Mouse (Mus musculus) forebrain, embryonic 12.5 days (tissue): Measurements from ENCODE around the gene Apof. TPM values are rescaled to one million over a fixed set of nuclear protein-coding genes. Genes with fewer than 3 reads are reported as not detected.
"Not testable (repeated sequence)": the region's sequence is repeated elsewhere in the genome, so short reads cannot be mapped to it uniquely, and the experiment has no call there.

Experiments
- ATAC-seq: fragments of 200-750 bp; cut with Nextera tagmentation; 2 replicates; pipeline ENCODE4 v1.8.0; 2017; ENCODE audit warnings: moderate TSS enrichment; ENCODE audit not compliant: low FRiP score
- H3K27ac ChIP-seq: fragments of 300-500 bp; sonication (generic); 2 replicates; pipeline ENCODE4 v1.5.1; 2016; ENCODE audit warnings: mild to moderate bottlenecking
- H3K27me3 ChIP-seq: fragments of 300-500 bp; sonication (generic); 2 replicates; pipeline ENCODE4 v1.6.1; 2016; ENCODE audit warnings: mild to moderate bottlenecking
- H3K36me3 ChIP-seq: fragments of 300-500 bp; sonication (generic); replicated peaks from 2 replicates; pipeline ENCODE4 v1.6.1; 2016; ENCODE audit warnings: mild to moderate bottlenecking
- H3K4me1 ChIP-seq: fragments of 300-500 bp; sonication (generic); 2 replicates; pipeline ENCODE4 v1.6.1; 2016
- H3K4me2 ChIP-seq: fragments of 300-500 bp; sonication (generic); 2 replicates; pipeline ENCODE4 v1.6.1; 2016; ENCODE audit warnings: mild to moderate bottlenecking, moderate library complexity
- H3K4me3 ChIP-seq: fragments of 300-500 bp; sonication (generic); replicated peaks from 2 replicates; pipeline ENCODE4 v1.5.1; 2016; ENCODE audit warnings: mild to moderate bottlenecking
- H3K9ac ChIP-seq: fragments of 300-500 bp; sonication (generic); 2 replicates; pipeline ENCODE4 v1.6.1; 2016; ENCODE audit warnings: mild to moderate bottlenecking
- H3K9me3 ChIP-seq: fragments of 300-500 bp; sonication (generic); 2 replicates; pipeline ENCODE4 v1.6.1; 2016
- WGBS: fragments of 180-500 bp; shearing (Covaris S2); methylation state at CpG from one replicate; pipeline ENCODE4 v1.1.7; 2016; 5-methylcytosine and 5-hydroxymethylcytosine counted together
- polyA plus RNA-seq: library from polyadenylated mRNA; unstranded; fragments of >200 nt; fragmentation: Nextera tagmentation; extraction: Ambion mirVana; gene quantifications from 2 replicates; pipeline ENCODE4 v1.2.1, GENCODE M21; 2016

Gene Apof
- polyA plus RNA-seq, 1 experiment from 2014 or later: not detected

GRCm38 (mm10) chr10:128281682-128282081 is 13.2 kb downstream of the Apof start:
- H3K9ac ChIP-seq: no peak overlapping the region
- ATAC-seq: no peak
- no peak overlapping the region for H3K4me3 ChIP-seq
- no peaks in the 10 kb centered on the region for H3K27me3 ChIP-seq
- no peaks in the 10 kb centered on the region; the same call in 1 of the 2 replicates for H3K4me1 ChIP-seq
- H3K36me3 ChIP-seq: peaks cover 57% of the 10 kb centered on the region
- H3K9me3 ChIP-seq: no peaks in the 10 kb centered on the region
- H3K4me2 ChIP-seq: no peak overlapping the region
- no peak overlapping the region for H3K27ac ChIP-seq
- WGBS: 95% methylated on average over 14 of the region's 14 CpGs

GRCm38 (mm10) chr10:128282886-128283450 is 14.5 kb downstream of the Apof start:
- 88% methylated on average over 20 of the region's 20 CpGs for WGBS
- Histone ChIP-seq H3K27me3 (no peaks in the 10 kb centered on the region), H3K4me1 (no peaks in the 10 kb centered on the region; the same call in 1 of the 2 replicates), H3K9ac (no peak overlapping the region), H3K4me2 (no peak overlapping the region), H3K9me3 (no peaks in the 10 kb centered on the region), H3K4me3 (no peak overlapping the region), H3K27ac (no peak overlapping the region), H3K36me3 (peaks cover 57% of the 10 kb centered on the region)
- no peak for ATAC-seq

GRCm38 (mm10) chr10:128283604-128284579 is 15.4 kb downstream of the Apof start:
- H3K9ac ChIP-seq: no peak overlapping the region
- no peaks in the 10 kb centered on the region for H3K9me3 ChIP-seq
- H3K4me3 ChIP-seq: no peak overlapping the region
- H3K4me1 ChIP-seq: no peaks in the 10 kb centered on the region; the same call in 1 of the 2 replicates
- H3K36me3 ChIP-seq: peaks cover 53% of the 10 kb centered on the region
- WGBS: 67% methylated on average over 31 of the region's 31 CpGs
- no peaks in the 10 kb centered on the region for H3K27me3 ChIP-seq
- no peak overlapping the region for H3K27ac ChIP-seq
- H3K4me2 ChIP-seq: no peak overlapping the region
- 0 out of 2 replicates have a peak, but pooled peaks have one; percentile 49 for ATAC-seq

- H3K9ac ChIP-seq, H3K4me3 ChIP-seq, H3K4me2 ChIP-seq, H3K4me1 ChIP-seq, ATAC-seq, H3K27ac ChIP-seq, H3K9me3 ChIP-seq, H3K27me3 ChIP-seq: not testable (repeated sequence)
- peaks cover 29% of the 10 kb centered on the region for H3K36me3 ChIP-seq
- 75% methylated on average over 1 of the region's 1 CpGs for WGBS
Measured at GRCm38 (mm10) chr10:128290594-128290993, 22.1 kb downstream of the Apof start.

DNA sequence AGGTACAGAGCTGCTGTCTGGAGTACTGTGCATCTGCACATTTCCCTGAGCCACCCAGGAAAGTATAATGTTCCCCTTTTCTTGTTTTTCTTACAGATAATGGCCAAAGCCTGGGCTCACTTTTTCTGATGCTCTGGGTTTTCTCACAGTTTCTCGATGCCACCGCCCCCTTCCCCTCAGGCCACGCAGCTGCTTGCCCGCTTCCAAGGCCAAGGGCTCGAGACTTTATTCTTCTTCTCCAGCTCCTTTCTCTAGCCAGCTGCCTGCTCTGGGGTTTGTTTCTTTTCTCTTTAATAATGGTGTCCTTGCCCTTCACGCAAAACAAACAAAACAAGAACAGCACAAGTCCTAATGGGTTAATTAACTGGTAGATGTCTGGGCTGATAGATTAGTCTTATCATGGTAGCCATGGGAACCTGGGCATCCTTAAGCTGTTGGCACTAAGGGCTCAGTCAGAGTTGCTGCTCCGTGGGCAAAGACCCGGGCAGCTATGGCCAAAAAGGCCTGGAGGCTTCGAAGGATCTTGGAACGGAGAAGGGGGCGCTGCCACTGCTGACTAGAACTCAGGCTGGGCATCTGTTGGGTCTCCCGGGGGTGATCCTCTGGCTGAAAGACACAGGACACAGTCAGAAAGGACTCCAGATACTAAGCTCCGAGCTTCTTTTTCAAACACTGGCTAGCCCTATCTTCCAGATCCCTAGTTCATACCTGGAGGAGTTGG is 28.1 kb downstream of the Apof start:
- 69% methylated on average over 13 of the region's 13 CpGs for WGBS
- H3K27me3 ChIP-seq: 0 out of 2 replicates have a peak, but pooled peaks cover 3% of the 10 kb centered on the region
- peaks cover 11% of the 10 kb centered on the region; the same call in 1 of the 2 replicates for H3K36me3 ChIP-seq
- H3K4me3 ChIP-seq: no peak overlapping the region
- no peak overlapping the region for H3K9ac ChIP-seq
- H3K4me1 ChIP-seq: 0 out of 2 replicates have a peak, but pooled peaks cover 6% of the 10 kb centered on the region
- no peak overlapping the region for H3K27ac ChIP-seq
- ATAC-seq: no peak
- no peak overlapping the region for H3K4me2 ChIP-seq
- H3K9me3 ChIP-seq: no peaks in the 10 kb centered on the region

DNA sequence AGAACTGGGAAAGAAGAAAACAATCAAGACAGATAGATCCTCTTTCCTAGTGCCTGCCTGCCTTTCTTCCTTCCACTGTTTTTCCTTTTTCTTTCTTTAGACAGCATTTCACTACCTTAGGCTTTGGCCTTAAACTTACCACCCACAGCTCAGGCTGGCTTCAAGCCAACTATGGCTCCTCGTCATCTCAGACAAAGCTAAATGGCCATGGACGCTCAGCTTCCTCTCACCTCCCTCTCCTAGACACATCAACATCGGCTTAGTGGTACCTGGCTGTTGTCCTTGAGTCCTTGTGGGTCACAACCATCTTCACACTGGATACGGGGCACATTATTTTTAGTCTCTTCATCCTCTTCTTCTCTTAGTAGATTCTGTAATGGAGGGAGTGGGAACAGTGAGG is 28.8 kb downstream of the Apof start:
- no peak overlapping the region for H3K27ac ChIP-seq
- ATAC-seq: no peak

GRCm38 (mm10) chr10:128297622-128298021 is 29.2 kb downstream of the Apof start:
- 81% methylated on average over 11 of the region's 11 CpGs for WGBS
- H3K4me2 ChIP-seq: no peak overlapping the region
- ATAC-seq: no peak
- H3K36me3 ChIP-seq: 0 out of 2 replicates have a peak, but pooled peaks cover 2% of the 10 kb centered on the region
- H3K9me3 ChIP-seq: no peaks in the 10 kb centered on the region
- no peak overlapping the region for H3K4me3 ChIP-seq
- no peak overlapping the region for H3K27ac ChIP-seq
- H3K9ac ChIP-seq: no peak overlapping the region
- H3K4me1 ChIP-seq: peaks cover 13% of the 10 kb centered on the region
- 0 out of 2 replicates have a peak, but pooled peaks cover 3% of the 10 kb centered on the region for H3K27me3 ChIP-seq

More for the DNA sequence above, 28.8 kb downstream of the Apof start:
- Histone ChIP-seq H3K27me3 (0 out of 2 replicates have a peak, but pooled peaks cover 3% of the 10 kb centered on the region), H3K9me3 (no peaks in the 10 kb centered on the region), H3K4me2 (no peak overlapping the region), H3K4me3 (no peak overlapping the region), H3K4me1 (peaks cover 9% of the 10 kb centered on the region), H3K9ac (no peak overlapping the region), H3K36me3 (0 out of 2 replicates have a peak, but pooled peaks cover 6% of the 10 kb centered on the region)
- WGBS: 77% methylated on average over 4 of the region's 4 CpGs

- no peaks in the 10 kb centered on the region for H3K36me3 ChIP-seq
- no peak overlapping the region for H3K4me2 ChIP-seq
- H3K27ac ChIP-seq: no peak overlapping the region
- no peak overlapping the region for H3K9ac ChIP-seq
- H3K27me3 ChIP-seq: 0 out of 2 replicates have a peak, but pooled peaks cover 3% of the 10 kb centered on the region
- 80% methylated on average over 6 of the region's 6 CpGs for WGBS
- no peak for ATAC-seq
- no peaks in the 10 kb centered on the region for H3K9me3 ChIP-seq
- no peak overlapping the region for H3K4me3 ChIP-seq
- H3K4me1 ChIP-seq: peaks cover 13% of the 10 kb centered on the region
Measured at GRCm38 (mm10) chr10:128298243-128298642, 29.8 kb downstream of the Apof start.

DNA sequence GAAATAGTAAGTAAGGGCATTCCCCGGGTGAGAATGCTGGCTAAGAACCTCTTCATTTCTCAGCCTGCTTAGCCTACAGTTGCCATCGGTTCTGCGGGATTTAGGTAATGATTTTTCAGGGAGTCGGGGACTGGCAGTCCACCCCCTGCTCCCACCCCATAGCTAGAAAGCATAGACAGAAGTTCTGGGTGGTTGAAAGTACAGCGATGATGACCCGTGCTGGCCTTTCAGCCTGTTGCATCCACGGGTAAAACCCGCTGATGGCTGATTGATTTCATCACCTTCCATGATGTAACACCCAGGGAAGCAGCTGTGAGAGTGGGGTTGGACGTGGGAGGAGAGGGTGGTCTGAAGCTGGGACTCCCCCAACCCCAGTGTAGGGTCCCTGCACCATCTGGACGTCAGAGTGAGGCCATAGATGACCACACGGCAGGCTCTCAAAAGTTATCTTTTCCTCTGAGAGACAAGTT is 30.3 kb downstream of the Apof start, which contains the start of gene Il23a:
Il23a (minus strand) TSS at position 51 of the 470 bp plus-strand sequence.
- 85% methylated on average over 11 of the region's 11 CpGs for WGBS
- Histone ChIP-seq H3K36me3 (no peaks in the 10 kb centered on the region), H3K4me3 (no peak within 1 kb of the TSS), H3K27me3 (0 out of 2 replicates have a peak, but pooled peaks cover 3% of the 10 kb centered on the region), H3K9ac (no peak within 1 kb of the TSS), H3K27ac (no peak within 1 kb of the TSS), H3K9me3 (no peaks in the 10 kb centered on the region), H3K4me2 (no peak within 1 kb of the TSS), H3K4me1 (peaks cover 14% of the 10 kb centered on the region)
- ATAC-seq: no peak

DNA sequence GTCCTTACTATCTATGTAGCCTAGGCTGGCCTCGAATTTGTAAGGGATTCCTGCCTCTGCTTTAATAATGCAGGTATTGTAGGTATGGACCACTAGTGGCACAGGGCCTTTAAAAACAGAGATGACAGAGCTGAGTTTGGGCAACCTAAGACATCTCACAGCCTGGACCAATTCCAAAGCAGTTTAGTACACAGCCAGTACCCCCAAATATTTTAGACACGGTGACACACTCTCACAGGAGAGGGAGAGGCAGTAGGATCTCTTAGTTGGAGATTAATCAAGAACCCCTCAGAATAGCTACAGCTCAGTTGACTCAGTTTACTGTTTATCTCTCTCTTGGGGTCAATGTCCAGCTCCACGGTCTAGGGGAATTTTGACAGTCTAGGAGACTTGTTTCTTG is 33.9 kb downstream of the Apof start:
- Histone ChIP-seq H3K4me3 (peak overlapping the region; percentile 54), H3K27me3 (0 out of 2 replicates have a peak, but pooled peaks cover 3% of the 10 kb centered on the region), H3K4me2 (peak overlapping the region; percentile 73), H3K9ac (peak overlapping the region; percentile 71), H3K9me3 (no peaks in the 10 kb centered on the region), H3K36me3 (no peaks in the 10 kb centered on the region), H3K4me1 (peaks cover 19% of the 10 kb centered on the region), H3K27ac (peak overlapping the region; percentile 93)
- ATAC-seq: no peak
- 44% methylated on average over 3 of the region's 3 CpGs for WGBS

GRCm38 (mm10) chr10:128302785-128303125 is 34.3 kb downstream of the Apof start:
- H3K27me3 ChIP-seq: 0 out of 2 replicates have a peak, but pooled peaks cover 3% of the 10 kb centered on the region
- no peaks in the 10 kb centered on the region for H3K9me3 ChIP-seq
- peak overlapping the region; percentile 71 for H3K9ac ChIP-seq
- H3K4me3 ChIP-seq: peak overlapping the region; percentile 54
- H3K36me3 ChIP-seq: no peaks in the 10 kb centered on the region
- peaks cover 19% of the 10 kb centered on the region for H3K4me1 ChIP-seq
- peak; percentile 53 for ATAC-seq
- peak overlapping the region; percentile 93 for H3K27ac ChIP-seq
- peak overlapping the region; percentile 73 for H3K4me2 ChIP-seq
- WGBS: under 1% methylated on average over 9 of the region's 9 CpGs
